Mouse (Mus musculus) NIH3T3 (cell line): ENCODE results near the gene Ubr2.
A peak's percentile ranks its signal among the peaks of the same experiment; 100 is the strongest.

ENCODE experiments used
- DNase-seq: peaks from one replicate; pipeline ENCODE4 v3.0.0-alpha.2; 2012; ENCODE audit warnings: low read depth

Gene Ubr2

GRCm38 (mm10) chr17:47003305-47003704, 7.1 kb downstream of the Ubr2 start:
- no peak for DNase-seq

DNA sequence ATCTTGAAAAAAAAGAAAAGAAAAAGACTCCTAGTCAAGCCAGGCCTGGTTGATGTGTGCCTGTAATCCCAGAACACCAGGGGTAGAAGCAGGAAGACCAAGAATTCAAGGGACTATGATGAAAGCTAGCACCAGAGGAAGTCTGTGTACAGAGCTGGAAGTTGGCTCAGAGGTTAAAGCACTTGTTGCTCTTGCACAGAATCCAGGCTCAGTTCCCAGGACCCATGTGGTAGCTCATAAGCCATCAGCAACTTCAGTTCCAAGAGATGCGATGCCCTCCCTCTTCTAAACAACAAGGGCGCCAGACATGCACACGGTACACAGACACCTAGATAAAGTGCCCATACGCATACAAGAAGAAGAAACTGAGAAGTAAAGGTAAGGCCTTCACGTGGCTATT, 8.0 kb downstream of the Ubr2 start:
- peak; percentile 17 for DNase-seq

GRCm38 (mm10) chr17:46998840-46999239, 11.5 kb downstream of the Ubr2 start:
- no peak for DNase-seq

- no peak for DNase-seq
Measured at GRCm38 (mm10) chr17:46996484-46996883, 13.9 kb downstream of the Ubr2 start.

DNA sequence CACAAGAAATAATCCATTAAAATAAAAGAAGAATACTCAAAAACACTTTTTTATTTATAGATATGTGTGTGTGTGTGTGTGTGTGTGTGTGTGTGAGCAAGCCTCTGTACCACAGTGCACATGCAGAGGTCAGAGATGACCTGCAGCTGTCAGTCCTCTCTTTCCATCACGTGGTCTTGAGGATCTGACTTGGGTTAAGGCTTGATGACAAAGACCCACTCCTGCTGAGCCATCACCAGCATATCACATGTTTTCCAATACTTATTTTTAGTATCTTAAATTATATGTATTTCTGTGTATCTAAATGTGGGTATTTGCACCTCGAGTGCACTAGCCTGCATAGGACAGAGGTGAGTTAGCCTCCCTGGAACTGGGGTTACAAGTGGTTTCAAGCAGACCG, 14.7 kb downstream of the Ubr2 start:
- DNase-seq, result no peak

- peak; percentile 89 for DNase-seq
Measured at GRCm38 (mm10) chr17:46994641-46995398, 15.5 kb downstream of the Ubr2 start.

DNA sequence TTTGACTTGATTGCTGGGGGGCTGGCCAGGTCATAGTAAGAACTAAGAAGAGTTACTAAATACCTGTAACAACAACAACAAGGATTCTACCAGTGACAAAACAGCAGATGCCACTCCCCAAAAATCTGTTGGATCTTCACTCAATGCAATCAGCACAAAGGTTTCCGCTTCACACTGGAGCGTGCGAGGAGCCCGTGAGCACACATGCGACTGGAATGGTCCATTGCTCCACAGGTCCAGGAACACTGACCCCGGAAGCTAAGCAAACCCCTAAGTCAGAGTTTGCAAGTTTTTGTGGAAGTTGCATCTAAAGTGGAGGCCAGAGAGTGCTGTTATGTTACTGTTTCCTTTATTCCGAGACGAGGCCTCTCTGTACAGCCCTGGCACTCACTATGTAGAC, 16.7 kb downstream of the Ubr2 start:
- DNase-seq, result no peak

- no peak for DNase-seq
Measured at GRCm38 (mm10) chr17:46987631-46988030, 22.7 kb downstream of the Ubr2 start.

DNA sequence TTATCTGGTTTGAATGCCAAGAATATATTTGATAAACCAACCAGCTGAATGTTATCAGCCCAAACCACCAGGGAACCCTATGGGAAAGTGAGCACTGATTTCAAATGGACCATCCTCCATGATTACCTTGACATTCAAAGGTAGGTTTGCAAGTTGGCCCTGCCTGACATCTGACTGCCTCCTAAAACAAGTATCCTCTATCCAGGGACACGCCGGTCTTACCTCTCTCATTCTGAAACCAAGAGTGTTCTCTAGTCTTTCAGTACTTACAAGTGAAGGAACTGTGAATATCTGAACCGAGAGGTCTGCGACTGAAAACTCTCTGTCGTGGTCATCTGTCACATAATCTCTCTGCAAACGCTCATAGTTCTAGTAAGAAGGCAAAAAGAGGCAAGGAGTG, 30.3 kb downstream of the Ubr2 start:
- no peak for DNase-seq

DNA sequence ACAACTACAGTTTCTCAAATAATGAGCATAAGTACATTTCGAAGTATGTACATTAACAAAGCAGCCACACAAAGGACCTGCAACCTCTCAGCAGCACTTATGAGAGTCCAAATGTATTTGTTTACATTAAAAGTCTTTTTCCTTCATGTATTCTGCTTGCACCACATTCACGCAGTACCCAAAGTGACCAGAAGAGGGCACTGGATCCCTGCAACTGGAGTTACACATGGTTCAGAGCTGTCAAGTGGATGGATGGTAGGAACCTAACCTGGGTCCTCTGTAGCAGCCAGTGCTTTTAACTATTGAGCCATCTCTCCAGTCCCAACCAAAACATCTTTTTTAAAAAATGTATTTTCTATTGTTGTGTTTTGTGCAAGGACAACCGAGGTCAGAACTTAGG, 35.2 kb downstream of the Ubr2 start:
- DNase-seq, result peak; percentile 79

GRCm38 (mm10) chr17:46972603-46973002, 37.8 kb downstream of the Ubr2 start:
- DNase-seq, result no peak

DNA sequence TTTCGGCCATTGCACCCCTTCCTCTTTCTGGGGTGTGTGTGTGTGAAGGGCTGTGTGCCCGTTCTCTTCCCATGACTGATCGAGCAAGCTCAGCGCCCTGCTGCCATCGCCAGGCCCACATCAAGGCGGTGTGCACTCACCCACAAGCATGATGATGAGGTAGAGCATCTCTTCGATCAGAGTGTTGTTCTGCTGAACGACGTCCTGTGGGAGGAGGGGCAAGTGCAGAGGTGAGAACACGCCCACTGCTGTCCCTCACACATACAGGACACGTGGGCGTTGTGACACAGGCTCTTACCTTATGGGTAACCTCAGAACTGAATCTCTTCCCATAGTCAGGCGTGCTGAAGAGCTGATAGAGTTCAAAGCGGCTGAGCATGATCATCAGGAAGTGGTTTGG, 43.5 kb downstream of the Ubr2 start:
- DNase-seq, result no peak

DNA sequence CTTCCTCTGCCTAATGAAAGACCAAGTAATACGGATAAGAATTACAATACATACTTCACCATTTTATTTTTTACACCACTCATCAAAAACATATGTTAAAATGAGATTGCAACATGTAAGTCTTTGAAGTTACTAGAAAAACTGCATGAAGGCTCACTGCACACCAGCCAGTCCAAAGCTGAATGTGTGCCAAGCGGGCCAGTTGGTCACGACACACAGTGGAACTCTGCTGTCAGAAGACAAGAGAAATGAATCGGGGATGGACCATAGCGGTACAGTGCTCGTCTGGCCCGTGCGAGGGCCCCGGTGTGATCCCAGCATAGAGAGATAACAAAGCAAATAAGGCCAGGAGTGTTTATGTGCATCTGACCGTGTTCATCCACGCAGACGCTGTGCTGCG, 47.2 kb downstream of the Ubr2 start:
- DNase-seq, result peak; percentile 43

GRCm38 (mm10) chr17:46962153-46962552, 48.2 kb downstream of the Ubr2 start:
- DNase-seq, result no peak

DNA sequence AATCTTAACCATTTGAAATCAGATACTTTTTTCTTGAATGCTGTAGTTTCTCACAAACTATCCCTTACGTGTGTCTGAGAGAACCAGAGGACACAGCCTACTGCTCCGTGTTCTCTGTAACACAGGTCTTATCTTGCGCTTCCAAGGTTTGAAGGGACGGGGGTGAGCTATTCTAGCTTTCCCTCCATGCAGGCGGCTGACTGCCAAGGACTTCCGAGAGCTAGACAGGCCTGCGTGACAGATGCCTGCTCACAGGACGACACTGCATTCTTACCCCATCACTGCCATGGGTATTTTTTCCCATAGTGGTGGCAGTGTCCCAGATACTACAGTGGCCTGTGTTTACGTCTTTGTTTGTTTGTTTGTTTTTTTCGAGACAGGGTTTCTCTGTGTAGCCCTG, 50.1 kb downstream of the Ubr2 start:
- DNase-seq, result no peak

DNA sequence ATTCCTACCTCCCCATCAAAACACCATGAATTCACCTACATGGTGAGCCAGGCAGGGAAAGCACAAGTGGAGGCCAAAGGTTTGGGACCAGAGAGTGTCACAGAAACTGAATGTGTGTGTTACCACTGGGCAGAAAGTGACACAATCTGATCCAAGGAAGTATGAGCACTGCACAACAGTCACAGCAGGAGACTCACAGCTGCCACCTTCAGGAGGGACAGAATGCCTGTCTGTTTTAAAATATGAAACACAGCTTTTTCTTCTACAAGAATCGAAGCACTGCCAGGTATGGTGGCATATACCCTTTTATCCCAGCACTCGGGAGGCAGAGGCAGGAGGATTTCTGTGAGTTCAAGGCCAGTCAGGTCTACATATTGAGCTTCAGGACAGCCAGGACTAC, 52.3 kb downstream of the Ubr2 start:
- DNase-seq, result peak; percentile 34

GRCm38 (mm10) chr17:46946276-46946675, 64.1 kb downstream of the Ubr2 start:
- DNase-seq, result no peak

- DNase-seq, result no peak
Measured at GRCm38 (mm10) chr17:46942421-46942820, 67.9 kb downstream of the Ubr2 start.

- no peak for DNase-seq
Measured at GRCm38 (mm10) chr17:46940461-46940860, 69.9 kb downstream of the Ubr2 start.

- DNase-seq, result peak; percentile 85
Measured at GRCm38 (mm10) chr17:46933557-46934348, 76.6 kb downstream of the Ubr2 start.

DNA sequence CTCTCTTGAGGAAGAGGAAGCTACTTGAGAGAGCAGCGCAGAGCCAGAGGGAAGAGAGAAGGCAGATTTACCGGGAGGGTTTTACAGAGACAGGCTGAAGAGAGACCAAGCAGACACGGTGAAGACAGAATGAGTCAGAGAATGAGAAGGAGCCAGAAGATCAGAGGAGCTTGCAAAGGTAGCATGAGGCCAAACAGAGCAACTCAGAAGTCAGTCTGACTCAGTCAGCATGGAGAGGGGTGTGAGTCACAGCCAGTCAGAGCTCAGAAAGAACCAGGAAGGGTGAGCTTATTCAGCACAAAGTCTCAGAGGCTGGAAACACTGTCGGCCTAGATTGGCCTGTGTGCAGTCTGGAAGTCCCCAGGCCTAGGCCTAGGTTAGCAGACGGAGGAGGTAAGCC, 77.4 kb downstream of the Ubr2 start:
- DNase-seq, result peak; percentile 90

DNA sequence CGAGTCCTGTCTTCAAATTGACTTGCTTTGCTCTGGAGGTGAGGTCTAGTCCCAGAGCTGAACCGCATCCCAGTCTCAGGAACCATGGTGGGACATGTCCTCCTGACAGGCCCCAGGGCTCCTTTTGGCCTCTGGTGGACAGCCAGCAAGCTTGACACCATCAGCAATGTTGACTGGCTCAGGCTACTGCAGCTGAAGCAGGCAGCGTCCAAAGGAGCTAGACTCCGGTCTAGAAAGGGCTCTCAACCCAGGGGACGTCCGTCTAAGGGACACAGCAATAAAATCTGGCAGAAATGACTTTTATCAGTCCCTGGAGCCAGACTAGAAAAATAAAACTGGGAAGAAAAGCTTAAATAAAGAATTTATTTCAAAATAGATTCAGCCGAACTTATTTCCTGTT, 80.5 kb downstream of the Ubr2 start:
- DNase-seq, result no peak

DNA sequence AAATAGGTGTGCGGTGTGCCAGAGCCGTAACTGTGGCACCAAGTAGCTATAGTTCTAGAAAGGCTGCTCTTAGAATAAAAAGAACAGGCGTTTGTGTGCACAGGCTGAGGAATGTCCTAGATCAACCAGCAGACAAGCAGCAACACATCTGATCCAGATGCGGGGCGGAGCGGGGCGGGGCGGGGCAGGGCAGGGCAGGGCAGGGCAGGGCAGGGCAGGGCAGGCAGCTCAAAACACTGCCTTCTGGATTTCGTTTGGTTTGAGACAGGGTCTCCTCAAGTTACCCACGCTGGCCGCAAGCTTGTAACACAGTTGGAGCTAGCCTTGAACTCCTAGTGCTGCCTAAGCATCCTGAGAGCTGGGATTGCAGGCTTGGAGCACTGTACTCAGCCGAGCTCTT, 81.1 kb downstream of the Ubr2 start:
- no peak for DNase-seq

- no peak for DNase-seq
Measured at GRCm38 (mm10) chr17:46927781-46928180, 82.6 kb downstream of the Ubr2 start.
